Mouse (Mus musculus) ES-E14 (cell line): ENCODE data around the gene Hivep3.

Source experiments
- CHD2 ChIP-seq: IDR thresholded peaks from 2 replicates; pipeline ENCODE4 v1.6.1; 2014; ENCODE audit warnings: mild to moderate bottlenecking, low read depth, low read length, inconsistent platforms
- MAFK ChIP-seq: IDR thresholded peaks from 2 replicates; pipeline ENCODE4 v1.6.1; 2014; ENCODE audit warnings: mild to moderate bottlenecking, low read depth, low read length, inconsistent platforms; ENCODE audit not compliant: insufficient read depth
- ZC3H11A ChIP-seq: IDR thresholded peaks from 2 replicates; pipeline ENCODE4 v1.6.1; 2012; ENCODE audit warnings: low read depth, mild to moderate bottlenecking, inconsistent platforms, low read length, borderline replicate concordance
- ZNF384 ChIP-seq: IDR thresholded peaks from 2 replicates; pipeline ENCODE4 v1.6.1; 2012; ENCODE audit warnings: low read depth, low read length, inconsistent platforms

DNA sequence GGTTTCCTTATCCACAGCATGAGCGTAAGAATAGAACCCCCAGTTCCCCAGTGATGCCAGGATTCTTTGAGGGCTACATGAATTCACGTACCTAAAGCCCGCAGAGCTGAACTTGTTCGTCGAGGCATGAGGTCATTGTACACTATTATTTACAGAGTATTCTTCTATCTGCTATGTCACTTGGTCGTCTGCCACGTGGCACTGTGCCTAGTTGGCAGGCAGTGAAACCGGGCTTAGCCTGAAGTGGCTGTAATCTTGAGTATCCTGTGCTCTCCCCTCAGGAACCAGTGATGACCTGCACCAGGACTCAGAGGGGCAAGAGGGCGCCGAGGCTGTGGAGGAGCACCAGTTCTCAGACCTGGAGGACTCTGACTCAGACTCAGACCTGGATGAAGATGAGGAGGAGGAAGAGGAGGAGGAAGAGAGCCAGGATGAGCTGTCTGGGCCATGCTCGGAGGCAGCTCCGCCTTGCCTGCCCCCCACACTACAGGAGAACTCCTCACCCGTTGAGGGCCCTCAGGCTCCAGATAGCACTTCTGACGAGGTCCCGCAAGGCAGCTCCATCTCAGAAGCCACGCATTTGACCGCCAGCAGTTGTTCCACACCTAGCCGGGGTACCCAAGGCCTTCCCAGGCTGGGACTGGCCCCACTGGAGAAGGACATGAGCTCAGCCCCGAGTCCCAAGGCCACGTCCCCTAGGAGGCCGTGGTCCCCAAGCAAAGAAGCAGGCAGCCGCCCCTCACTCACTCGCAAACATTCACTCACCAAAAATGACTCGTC is 398.0 kb downstream of the Hivep3 start:
- TF ChIP-seq ZC3H11A (no peak), MAFK (no peak), ZNF384 (no peak), CHD2 (no peak)
